Comparison of ENCODE assay signal across 8 mouse cellular contexts in genomic region chr12:86678591-86679545, GRCm38 (mm10). TPM values are rescaled to one million over a fixed set of nuclear protein-coding genes. Genes with fewer than 3 reads are reported as not detected.
DNase-seq lines count a peak whose midpoint lies in the region; ATAC-seq and TF ChIP-seq lines count a peak whose summit lies in the region.

Gene Vash1, plus strand, starts transcription at chr12:86678700.

- H3K4me2 ChIP-seq in intestine, postnatal 0 days (replicated peaks; ENCODE audit: low read depth), result peak within 1 kb of the TSS; percentile 98
- H3K4me2 ChIP-seq in limb, embryonic 11.5 days (ENCODE audit: low read depth, severe bottlenecking), result peak within 1 kb of the TSS; percentile 93
- peak within 1 kb of the TSS; percentile 100 for H3K4me2 ChIP-seq in stomach, embryonic 14.5 days (replicated peaks; ENCODE audit: low read depth, low read length)

- no peaks in the 10 kb centered on the region; the same call in 1 of the 2 replicates for H3K4me1 ChIP-seq in intestine, postnatal 0 days (replicated peaks; ENCODE audit: control insufficient read depth, insufficient read depth, low read length)
- peaks cover 7% of the 10 kb centered on the region; the same call in 1 of the 2 replicates for H3K4me1 ChIP-seq in limb, embryonic 11.5 days (ENCODE audit: control insufficient read depth, insufficient read depth, low read length)
- peaks cover 52% of the 10 kb centered on the region for H3K4me1 ChIP-seq in midbrain, embryonic 10.5 days
- 0 out of 2 replicates have a peak, but pooled peaks cover 4% of the 10 kb centered on the region for H3K4me1 ChIP-seq in stomach, embryonic 14.5 days (ENCODE audit: control insufficient read depth, insufficient read depth, low read length)

- WGBS in intestine, postnatal 0 days, result under 1% methylated on average over 93 of the region's 94 CpGs
- WGBS in limb, embryonic 11.5 days, result under 1% methylated on average over 72 of the region's 94 CpGs
- under 1% methylated on average over 94 of the region's 94 CpGs for WGBS in midbrain, embryonic 10.5 days
- WGBS in stomach, embryonic 14.5 days, result under 1% methylated on average over 78 of the region's 94 CpGs

- H3K36me3 ChIP-seq in intestine, postnatal 0 days (ENCODE audit: control insufficient read depth, insufficient read depth), result no peaks in the 10 kb centered on the region
- no peaks in the 10 kb centered on the region for H3K36me3 ChIP-seq in limb, embryonic 11.5 days (ENCODE audit: control insufficient read depth, insufficient read depth, low read length)
- peaks cover 16% of the 10 kb centered on the region for H3K36me3 ChIP-seq in midbrain, embryonic 10.5 days
- no peaks in the 10 kb centered on the region for H3K36me3 ChIP-seq in stomach, embryonic 14.5 days (ENCODE audit: control insufficient read depth, insufficient read depth, low read length)

- peaks cover 18% of the 10 kb centered on the region for H3K27me3 ChIP-seq in intestine, postnatal 0 days (replicated peaks; ENCODE audit: control insufficient read depth, insufficient read depth, low read length)
- no peaks in the 10 kb centered on the region for H3K27me3 ChIP-seq in limb, embryonic 11.5 days (ENCODE audit: control insufficient read depth, insufficient read depth, low read length)
- peaks cover 16% of the 10 kb centered on the region for H3K27me3 ChIP-seq in midbrain, embryonic 10.5 days (ENCODE audit: low read depth, poor library complexity, severe bottlenecking)
- H3K27me3 ChIP-seq in stomach, embryonic 14.5 days (ENCODE audit: control insufficient read depth, insufficient read depth, low read length), result no peaks in the 10 kb centered on the region

- ATAC-seq in intestine, postnatal 0 days, result peak; percentile 31; the same call in 1 of the 2 replicates
- ATAC-seq in limb, embryonic 11.5 days (ENCODE audit: insufficient number of reproducible peaks, low FRiP score, low TSS enrichment, low read depth), result peak; percentile 67
- ATAC-seq in stomach, embryonic 14.5 days (ENCODE audit: insufficient number of reproducible peaks, insufficient read depth, low FRiP score, low read depth), result peak; percentile 60

- no peaks in the 10 kb centered on the region for H3K9me3 ChIP-seq in intestine, postnatal 0 days (ENCODE audit: control insufficient read depth)
- no peaks in the 10 kb centered on the region for H3K9me3 ChIP-seq in limb, embryonic 11.5 days (ENCODE audit: control insufficient read depth, low read length)
- H3K9me3 ChIP-seq in midbrain, embryonic 10.5 days (replicated peaks), result no peaks in the 10 kb centered on the region
- H3K9me3 ChIP-seq in stomach, embryonic 14.5 days (ENCODE audit: control insufficient read depth, low read depth, low read length), result peaks cover 3% of the 10 kb centered on the region; the same call in 1 of the 2 replicates

- peak; percentile 72 to 83 for DNase-seq in left cerebral cortex, adult 18-20 months (ENCODE audit: low spot score in 2 of 2)
- no peak for DNase-seq in left cerebral cortex, adult 11 months (ENCODE audit: low spot score)
- peak; percentile 71 for DNase-seq in embryo, embryonic 11.5 days (ENCODE audit: low read depth, low spot score)
- DNase-seq in heart, adult 11 months, result peak; percentile 98
- peak; percentile 84 for DNase-seq in limb, embryonic 11.5 days (ENCODE audit: low spot score)
- DNase-seq in midbrain, embryonic 10.5 days (ENCODE audit: low spot score), result peak; percentile 87

- H3K27ac ChIP-seq in intestine, postnatal 0 days (ENCODE audit: low read depth, low read length), result peak within 1 kb of the TSS; percentile 41
- H3K27ac ChIP-seq in limb, embryonic 11.5 days (replicated peaks; ENCODE audit: low read depth, low read length), result peak within 1 kb of the TSS; percentile 58
- peak within 1 kb of the TSS; percentile 97 for H3K27ac ChIP-seq in midbrain, embryonic 10.5 days (replicated peaks)
- peak within 1 kb of the TSS; percentile 81; the same call in 1 of the 2 replicates for H3K27ac ChIP-seq in stomach, embryonic 14.5 days (ENCODE audit: low read length)

- H3K4me3 ChIP-seq in intestine, postnatal 0 days (ENCODE audit: low read depth, low read length), result peak within 1 kb of the TSS; percentile 59
- H3K4me3 ChIP-seq in limb, embryonic 11.5 days (ENCODE audit: low read depth, low read length), result peak within 1 kb of the TSS; percentile 62
- H3K4me3 ChIP-seq in midbrain, embryonic 10.5 days, result peak within 1 kb of the TSS; percentile 92
- H3K4me3 ChIP-seq in stomach, embryonic 14.5 days (ENCODE audit: low read depth, low read length), result peak within 1 kb of the TSS; percentile 77

- TF ChIP-seq CTCF in intestine, postnatal 0 days (IDR thresholded peaks at IDR 0.05; ENCODE audit: low read depth), result no peak

- H3K9ac ChIP-seq in intestine, postnatal 0 days (ENCODE audit: low read depth, low read length), result peak within 1 kb of the TSS; percentile 43
- peak within 1 kb of the TSS; percentile 86 for H3K9ac ChIP-seq in limb, embryonic 11.5 days (ENCODE audit: low read length)
- H3K9ac ChIP-seq in stomach, embryonic 14.5 days (replicated peaks; ENCODE audit: low read depth, low read length), result peak within 1 kb of the TSS; percentile 73

RNA-seq across cellular contexts. Expression of gene Vash1, which starts in this region (rescaled TPM):
- total RNA-seq in left cerebral cortex, adult 18-20 months (2021), result 10 to 100 TPM; 29.8 to 35.4 TPM
- 4.1 and 5.4 TPM in 2 replicates for polyA plus RNA-seq in intestine, postnatal 0 days (2015; fragmentation: Nextera tagmentation; extraction: Ambion mirVana)
- 10.3 and 11.9 TPM in 2 replicates for polyA plus RNA-seq in limb, embryonic 11.5 days (2014; fragmentation: Nextera tagmentation; extraction: Ambion mirVana)
- polyA plus RNA-seq in midbrain, embryonic 10.5 days (2016; fragmentation: Nextera tagmentation; extraction: Ambion mirVana), result 17.5 and 22.3 TPM in 2 replicates
- 10.5 and 12.2 TPM in 2 replicates for polyA plus RNA-seq in stomach, embryonic 14.5 days (2014; fragmentation: Nextera tagmentation; extraction: Ambion mirVana)

Comparison
In these comparisons a context has a peak if more than half of its experiments do, and no peak if none do; other contexts are left out.
1. H3K27ac ChIP-seq: peak in every context shown above with its lines; median percentile 97 in midbrain, embryonic 10.5 days; 81 in stomach, embryonic 14.5 days; 58 in limb, embryonic 11.5 days; 41 in intestine, postnatal 0 days.